Mouse (Mus musculus): ENCODE data around the gene Znrf3.

GRCm38 (mm10) chr11:5330851-5331250 lies 113.8 kb downstream of the Znrf3 start:
- no peak for TF ChIP-seq POLR2A (IDR thresholded peaks at IDR 0.05; ENCODE audit: low read depth, low read length)
- TF ChIP-seq CTCF (IDR thresholded peaks at IDR 0.05; ENCODE audit: extremely low read depth, insufficient read depth, insufficient read length, insufficient replicate concordance): no peak
